Mouse (Mus musculus) intestine, postnatal 0 days (tissue): ENCODE measurements around the gene Trmt10a. TPM values are rescaled to one million over a fixed set of nuclear protein-coding genes. Genes with fewer than 3 reads are reported as not detected.

Experiments
- ATAC-seq: fragments of 200-750 bp; cut with Nextera tagmentation; 2 replicates; pipeline ENCODE4 v1.8.0; 2017; ENCODE audit warnings: mild to moderate bottlenecking, moderate TSS enrichment, moderate library complexity
- H3K27ac ChIP-seq: fragments of 300-500 bp; sonication (generic); 2 replicates; pipeline ENCODE4 v1.5.1; 2014; ENCODE audit warnings: mild to moderate bottlenecking, low read depth, low read length, moderate library complexity
- H3K27me3 ChIP-seq: fragments of 300-500 bp; sonication (generic); replicated peaks from 2 replicates; pipeline ENCODE4 v1.6.1; 2014; ENCODE audit warnings: low read length, mixed read lengths; ENCODE audit not compliant: control insufficient read depth, insufficient read depth
- H3K36me3 ChIP-seq: fragments of 300-500 bp; sonication (generic); 2 replicates; pipeline ENCODE4 v1.6.1; 2014; ENCODE audit warnings: mild to moderate bottlenecking, moderate library complexity; ENCODE audit not compliant: control insufficient read depth, insufficient read depth
- H3K4me1 ChIP-seq: fragments of 300-500 bp; sonication (generic); replicated peaks from 2 replicates; pipeline ENCODE4 v1.6.1; 2014; ENCODE audit warnings: antibody characterized with exemption, low read length, mixed read lengths; ENCODE audit not compliant: control insufficient read depth, insufficient read depth
- H3K4me2 ChIP-seq: fragments of 300-500 bp; sonication (generic); replicated peaks from 2 replicates; pipeline ENCODE4 v1.6.1; 2014; ENCODE audit warnings: low read depth, mild to moderate bottlenecking, moderate library complexity
- H3K4me3 ChIP-seq: fragments of 300-500 bp; sonication (generic); 2 replicates; pipeline ENCODE4 v1.5.1; 2014; ENCODE audit warnings: low read depth, low read length
- H3K9ac ChIP-seq: fragments of 300-500 bp; sonication (generic); 2 replicates; pipeline ENCODE4 v1.6.1; 2014; ENCODE audit warnings: mild to moderate bottlenecking, low read depth, low read length
- H3K9me3 ChIP-seq: fragments of 300-500 bp; sonication (generic); 2 replicates; pipeline ENCODE4 v1.6.1; 2016; ENCODE audit warnings: mixed run types; ENCODE audit not compliant: control insufficient read depth
- CTCF ChIP-seq: sonication (generic); IDR thresholded peaks from 2 replicates; pipeline ENCODE4 v1.5.1; 2016; ENCODE audit warnings: low read depth, mild to moderate bottlenecking, control low read depth, antibody characterized with exemption, moderate library complexity
- WGBS: fragments of 180-500 bp; shearing (Covaris S2); extraction: QIAGEN DNeasy Blood & Tissue Kit; methylation state at CpG from one replicate; pipeline ENCODE4 v1.1.7; 2014; 5-methylcytosine and 5-hydroxymethylcytosine counted together
- polyA plus RNA-seq: library from polyadenylated mRNA; unstranded; fragments of >200 nt; fragmentation: Nextera tagmentation; extraction: Ambion mirVana; gene quantifications from 2 replicates; pipeline ENCODE4 v1.2.1, GENCODE M21; 2015

Gene Trmt10a
- polyA plus RNA-seq, 1 experiment from 2014 or later = 4.3 TPM

DNA sequence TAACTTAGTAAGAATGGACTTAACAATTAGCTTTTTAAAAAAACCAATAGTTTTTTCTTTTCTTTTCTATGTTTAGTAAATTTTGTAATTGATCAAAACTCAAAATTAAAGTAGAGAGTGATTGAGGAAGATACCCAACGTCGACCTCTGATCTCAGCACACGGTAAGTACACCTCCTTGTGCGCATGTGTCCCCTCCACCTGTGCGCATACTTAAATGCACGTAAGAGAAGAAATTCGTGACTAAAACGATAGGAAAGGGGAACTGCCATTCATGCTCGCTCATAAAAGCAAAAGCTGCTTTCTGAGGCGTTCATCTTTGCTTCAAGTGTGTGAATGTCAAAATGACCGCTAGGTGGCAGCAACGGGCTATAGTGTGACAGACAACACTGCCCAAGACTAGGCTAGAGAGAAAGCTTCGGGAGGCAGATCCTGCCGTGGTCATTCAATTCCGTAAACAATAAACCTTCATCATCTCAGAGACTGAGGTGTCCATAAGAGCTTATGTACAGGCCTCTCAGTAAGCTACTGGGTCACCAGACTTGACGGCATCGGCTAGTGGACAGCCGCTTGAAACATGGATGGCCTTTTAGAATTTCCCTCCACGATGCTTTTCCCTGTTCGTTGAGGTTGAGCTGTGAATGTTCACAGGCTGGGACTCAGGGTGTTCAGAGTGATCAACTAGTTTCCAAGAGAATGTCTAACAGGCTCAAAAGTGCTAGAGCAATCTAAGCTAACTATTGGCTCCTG lies 54.9 kb downstream of the Trmt10a start:
- TF ChIP-seq CTCF = peak; percentile 96
- Histone ChIP-seq H3K4me2 (peak overlapping the region; percentile 44), H3K27me3 (no peaks in the 10 kb centered on the region), H3K9ac (no peak overlapping the region), H3K4me3 (no peak overlapping the region), H3K4me1 (no peaks in the 10 kb centered on the region), H3K27ac (no peak overlapping the region), H3K9me3 (no peaks in the 10 kb centered on the region), H3K36me3 (no peaks in the 10 kb centered on the region)
- 28% methylated on average over 20 of the region's 20 CpGs for WGBS
- peak; percentile 64 for ATAC-seq

DNA sequence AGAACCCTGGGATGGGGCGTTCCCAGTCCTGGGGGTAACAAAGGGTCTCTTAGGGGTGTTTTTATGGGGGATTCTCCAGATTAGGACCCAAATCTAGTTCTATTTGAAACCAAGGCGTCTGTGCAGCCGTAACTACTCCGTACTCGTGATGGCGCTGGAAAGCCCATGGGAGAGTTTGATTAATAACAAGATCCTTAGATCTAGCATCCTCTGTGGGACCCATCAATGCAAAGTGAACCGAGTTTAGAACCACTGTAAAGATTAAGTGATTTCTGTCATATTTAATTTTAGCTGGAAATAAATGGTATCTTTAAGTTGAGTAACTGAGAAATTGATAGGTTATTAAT lies 55.4 kb downstream of the Trmt10a start:
- no peaks in the 10 kb centered on the region for H3K4me1 ChIP-seq
- no peak for ATAC-seq
- H3K27me3 ChIP-seq = no peaks in the 10 kb centered on the region
- 81% methylated on average over 7 of the region's 7 CpGs for WGBS
- H3K36me3 ChIP-seq = no peaks in the 10 kb centered on the region
- H3K27ac ChIP-seq = no peak overlapping the region
- TF ChIP-seq CTCF = no peak
- no peak overlapping the region for H3K4me2 ChIP-seq
- no peak overlapping the region for H3K9ac ChIP-seq
- no peak overlapping the region for H3K4me3 ChIP-seq
- no peaks in the 10 kb centered on the region for H3K9me3 ChIP-seq

DNA sequence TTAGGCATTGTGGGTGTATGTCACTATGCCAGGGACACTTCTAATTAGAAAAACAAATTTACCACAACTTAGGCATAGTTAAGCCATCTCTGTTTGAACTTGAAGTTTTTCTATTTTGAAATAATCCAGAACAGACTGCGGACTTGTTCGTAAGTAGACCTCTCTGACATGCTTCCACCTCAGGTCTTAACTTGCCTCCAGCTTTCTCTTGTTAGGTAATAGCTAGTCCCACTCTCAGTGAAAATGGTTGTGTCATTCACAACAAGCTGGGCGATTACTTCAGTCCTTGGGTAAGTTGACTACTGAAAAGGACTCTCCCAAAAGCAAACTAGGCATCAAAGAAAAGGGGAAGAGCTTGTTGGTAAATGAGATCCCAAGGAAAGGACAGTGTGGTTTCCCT lies 65.6 kb downstream of the Trmt10a start:
- Histone ChIP-seq H3K27ac (no peak overlapping the region), H3K4me2 (no peak overlapping the region), H3K4me1 (no peaks in the 10 kb centered on the region), H3K9me3 (no peaks in the 10 kb centered on the region), H3K27me3 (no peaks in the 10 kb centered on the region), H3K36me3 (no peaks in the 10 kb centered on the region), H3K4me3 (no peak overlapping the region), H3K9ac (no peak overlapping the region)
- 90% methylated on average over 3 of the region's 3 CpGs for WGBS
- no peak for TF ChIP-seq CTCF
- no peak for ATAC-seq

Other genes with a start within 250 kb of the Trmt10a start
- gene Lamtor3, start 224.9 kb upstream of the Trmt10a start, polyA plus RNA-seq = 156 and 160 TPM in 2 replicates
- gene Dapp1, start 161.9 kb upstream of the Trmt10a start, polyA plus RNA-seq = 70.6 and 71.2 TPM in 2 replicates
- 0.07 and 0.08 TPM in 2 replicates for gene 1110002E22Rik, start 78.4 kb upstream of the Trmt10a start, polyA plus RNA-seq
- gene Gm5105, start 76.1 kb upstream of the Trmt10a start, polyA plus RNA-seq = not detected in 2 replicates
- gene Mttp, start 1.5 kb downstream of the Trmt10a start, polyA plus RNA-seq = 930 and 998 TPM in 2 replicates
- gene 4930579F01Rik, start 50.4 kb downstream of the Trmt10a start, polyA plus RNA-seq = 0.09 and 0.10 TPM in 2 replicates
- gene Adh7, start 74.3 kb downstream of the Trmt10a start, polyA plus RNA-seq = 0.31 and 0.64 TPM in 2 replicates
- gene Adh1, start 117.5 kb downstream of the Trmt10a start, polyA plus RNA-seq = 101 and 113 TPM in 2 replicates
- 6.1 and 9.2 TPM in 2 replicates for gene Adh6a, start 169.8 kb downstream of the Trmt10a start, polyA plus RNA-seq
- not detected in 2 replicates for gene Adh6b, start 198.3 kb downstream of the Trmt10a start, polyA plus RNA-seq